In genomic region chr11:114889991-114890518, GRCm38 (mm10) we compare ENCODE assay signal across 13 mouse cellular contexts. TPM values are rescaled to one million over a fixed set of nuclear protein-coding genes. Genes with fewer than 3 reads are reported as not detected.
DNase-seq lines count a peak whose midpoint lies in the region; ATAC-seq and TF ChIP-seq lines count a peak whose summit lies in the region.
"Had no signal": no experiment of that assay in that cellular context is flagged by ENCODE, and none has a peak within 500 bp of the region (broad histone marks: within the 10 kb centered on the region; RNA-seq: fewer than 3 reads in every experiment).

Gene Cd300a, plus strand, starts transcription at chr11:114890041.

- no peaks in the 10 kb centered on the region for H3K27me3 ChIP-seq in hindbrain, embryonic 15.5 days
- no peaks in the 10 kb centered on the region for H3K27me3 ChIP-seq in midbrain, embryonic 13.5 days
- H3K27me3 ChIP-seq: forebrain, embryonic 15.5 days; heart, embryonic 12.5 days had no signal

- peak within 1 kb of the TSS; percentile 99 for H3K27ac ChIP-seq in bone marrow macrophage, adult 2 months (ENCODE audit: insufficient read depth, low read depth, low read length)
- H3K27ac ChIP-seq in hindbrain, embryonic 15.5 days (replicated peaks) = no peak within 1 kb of the TSS
- no peak within 1 kb of the TSS for H3K27ac ChIP-seq in midbrain, embryonic 13.5 days
- H3K27ac ChIP-seq: forebrain, embryonic 15.5 days had no signal

- WGBS in hindbrain, embryonic 15.5 days = 57% methylated on average over 18 of the region's 18 CpGs
- WGBS in midbrain, embryonic 13.5 days = 48% methylated on average over 18 of the region's 18 CpGs

- DNase-seq in kidney, postnatal 14 days = peak; percentile 11
- DNase-seq in kidney, adult 8-10 months = no peak
- no peak for DNase-seq in urinary bladder, postnatal 14 days (ENCODE audit: low spot score)
- no peak for DNase-seq in cerebellum, adult 18-20 months
- DNase-seq: adrenal gland, postnatal 25 days; left cerebral cortex, postnatal 4 days; thymus, postnatal 36 days had no signal

- no peak for TF ChIP-seq POLR2A in bone marrow macrophage, adult 2 months (IDR thresholded peaks at IDR 0.05; ENCODE audit: borderline replicate concordance, low read depth, low read length)

- H3K4me2 ChIP-seq in hindbrain, embryonic 15.5 days = peak within 1 kb of the TSS; percentile 16; the same call in 1 of the 2 replicates
- 0 out of 2 replicates have a peak within 1 kb of the TSS, but pooled peaks have one; percentile 3 for H3K4me2 ChIP-seq in midbrain, embryonic 13.5 days (replicated peaks)
- H3K4me2 ChIP-seq: forebrain, embryonic 15.5 days; heart, embryonic 12.5 days had no signal

- TF ChIP-seq CTCF in bone marrow macrophage, adult 2 months (IDR thresholded peaks at IDR 0.05; ENCODE audit: low read depth, low read length) = no peak

- H3K36me3 ChIP-seq in hindbrain, embryonic 15.5 days = no peaks in the 10 kb centered on the region
- H3K36me3 ChIP-seq in midbrain, embryonic 13.5 days = no peaks in the 10 kb centered on the region
- H3K36me3 ChIP-seq: forebrain, embryonic 15.5 days; G1E; heart, embryonic 12.5 days had no signal

- no peak within 1 kb of the TSS for H3K9ac ChIP-seq in hindbrain, embryonic 15.5 days
- no peak within 1 kb of the TSS; the same call in 1 of the 2 replicates for H3K9ac ChIP-seq in midbrain, embryonic 13.5 days (replicated peaks)
- H3K9ac ChIP-seq: forebrain, embryonic 15.5 days; heart, embryonic 12.5 days had no signal

- peaks cover 51% of the 10 kb centered on the region for H3K4me1 ChIP-seq in bone marrow macrophage, adult 2 months (ENCODE audit: control insufficient read depth, insufficient read depth, low read length)
- H3K4me1 ChIP-seq in hindbrain, embryonic 15.5 days (replicated peaks) = no peaks in the 10 kb centered on the region
- no peaks in the 10 kb centered on the region for H3K4me1 ChIP-seq in midbrain, embryonic 13.5 days (replicated peaks)
- H3K4me1 ChIP-seq: forebrain, embryonic 15.5 days; heart, embryonic 12.5 days had no signal

- H3K9me3 ChIP-seq in hindbrain, embryonic 15.5 days = no peaks in the 10 kb centered on the region
- H3K9me3 ChIP-seq in midbrain, embryonic 13.5 days = no peaks in the 10 kb centered on the region
- H3K9me3 ChIP-seq: forebrain, embryonic 15.5 days; heart, embryonic 12.5 days had no signal

- ATAC-seq in hindbrain, embryonic 15.5 days (ENCODE audit: low FRiP score, low read depth) = no peak
- no peak for ATAC-seq in midbrain, embryonic 13.5 days
- ATAC-seq: forebrain, embryonic 15.5 days had no signal

- H3K4me3 ChIP-seq in bone marrow macrophage, adult 2 months (ENCODE audit: insufficient read depth, low read length) = peak within 1 kb of the TSS; percentile 94
- no peak within 1 kb of the TSS for H3K4me3 ChIP-seq in hindbrain, embryonic 15.5 days
- no peak within 1 kb of the TSS for H3K4me3 ChIP-seq in midbrain, embryonic 13.5 days (replicated peaks)
- H3K4me3 ChIP-seq: forebrain, embryonic 15.5 days; heart, embryonic 12.5 days had no signal

RNA-seq across cellular contexts. Expression of gene Cd300a, which starts in this region (rescaled TPM):
- 202 and 239 TPM in 2 replicates for polyA plus RNA-seq in bone marrow macrophage, adult 2 months (2012; ENCODE audit: insufficient read depth, insufficient read length, missing spikeins)
- polyA plus RNA-seq in hindbrain, embryonic 15.5 days (2015; fragmentation: Nextera tagmentation; extraction: Ambion mirVana) = 1.4 and 1.7 TPM in 2 replicates
- 0.55 and 0.67 TPM in 2 replicates for polyA plus RNA-seq in midbrain, embryonic 13.5 days (2015; fragmentation: Nextera tagmentation; extraction: Ambion mirVana)
- polyA plus RNA-seq: G1E had no signal

Comparison
In these comparisons a context has a peak if more than half of its experiments do, and no peak if none do; other contexts are left out.
1. RNA of gene Cd300a (polyA plus RNA-seq): 202 to 239 TPM in bone marrow macrophage, adult 2 months; 1.4 to 1.7 TPM in hindbrain, embryonic 15.5 days and 0.55 to 0.67 TPM in midbrain, embryonic 13.5 days; every median in the first group is over 10 times any median in the second.